Mouse (Mus musculus): ENCODE results near the gene Lrba. TPM values are rescaled to one million over a fixed set of nuclear protein-coding genes. Genes with fewer than 3 reads are reported as not detected.

The Lrba gene
- polyA plus RNA-seq, 1 experiment = 5.6 TPM

GRCm38 (mm10) chr3:86187736-86188389 lies 36.6 kb upstream of the Lrba start:
- Histone ChIP-seq H3K4me3 (no peak overlapping the region), H3K36me3 (ENCODE audit: control insufficient read depth, insufficient read depth) (no peaks in the 10 kb centered on the region), H3K4me2 (ENCODE audit: low read depth) (no peak overlapping the region), H3ac (ENCODE audit: control insufficient read depth, insufficient read length) (no peak overlapping the region), H3K27me3 (ENCODE audit: control insufficient read depth, insufficient read depth, insufficient read length) (no peaks in the 10 kb centered on the region), H3K79me2 (ENCODE audit: control insufficient read depth, insufficient read depth) (no peaks in the 10 kb centered on the region)
- TF ChIP-seq SRF (IDR thresholded peaks at IDR 0.05; ENCODE audit: control insufficient read depth, insufficient read length, low read depth) (no peak), POLR2AphosphoS2 (IDR thresholded peaks at IDR 0.05; ENCODE audit: insufficient read length, low read depth) (no peak), MAX (IDR thresholded peaks at IDR 0.05; ENCODE audit: low read depth) (no peak), POLR2A (IDR thresholded peaks at IDR 0.05; ENCODE audit: insufficient read length, low read depth) (no peak), MYOD1 (IDR thresholded peaks at IDR 0.05; ENCODE audit: control insufficient read depth in 1 of 3, insufficient read length in 2 of 3, low read depth in 2 of 3) (no peak), CEBPB (IDR thresholded peaks at IDR 0.05; ENCODE audit: insufficient read depth, poor library complexity, severe bottlenecking) (no peak), REST (IDR thresholded peaks at IDR 0.05; ENCODE audit: insufficient read depth, insufficient read length) (no peak), USF1 (IDR thresholded peaks at IDR 0.05; ENCODE audit: low read depth) (no peak), TCF12 (IDR thresholded peaks at IDR 0.05; ENCODE audit: insufficient read depth, poor library complexity, severe bottlenecking) (no peak), TCF3 (IDR thresholded peaks at IDR 0.05; ENCODE audit: insufficient read length, low read depth) (no peak), MYOG (IDR thresholded peaks at IDR 0.05; ENCODE audit: control insufficient read depth in 1 of 3, insufficient read depth in 1 of 3, insufficient read length in 2 of 3, low read depth in 2 of 3) (no peak)

DNA sequence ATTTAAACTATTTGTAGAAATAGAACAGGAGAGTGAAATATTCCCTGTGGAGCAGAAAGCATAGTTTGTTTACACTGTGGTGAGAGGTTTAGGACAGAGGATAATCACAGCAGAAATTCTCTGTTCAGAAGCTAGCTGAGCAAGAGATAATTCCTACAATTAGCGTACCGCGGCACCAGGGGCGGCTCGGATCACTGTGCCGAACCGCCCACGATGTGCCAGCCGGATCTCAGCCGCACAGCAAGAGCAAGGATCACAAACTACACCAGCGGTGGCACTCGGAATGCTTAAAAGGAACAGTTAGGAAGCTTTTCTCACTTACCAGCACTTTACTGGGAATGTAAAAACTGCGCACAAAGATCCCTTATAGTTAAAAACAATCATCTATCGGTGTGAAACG lies 28.5 kb upstream of the Lrba start:
- no peaks in the 10 kb centered on the region for H3K79me2 ChIP-seq (ENCODE audit: control insufficient read depth, insufficient read depth)
- no peak overlapping the region for H3K4me3 ChIP-seq
- H3ac ChIP-seq (ENCODE audit: control insufficient read depth, insufficient read length) = no peak overlapping the region
- H3K4me2 ChIP-seq (ENCODE audit: low read depth) = no peak overlapping the region
- H3K36me3 ChIP-seq (ENCODE audit: control insufficient read depth, insufficient read depth) = no peaks in the 10 kb centered on the region
- no peaks in the 10 kb centered on the region for H3K27me3 ChIP-seq (ENCODE audit: control insufficient read depth, insufficient read depth, insufficient read length)
- TF ChIP-seq MYOD1 (IDR thresholded peaks at IDR 0.05; ENCODE audit: control insufficient read depth in 1 of 3, insufficient read length in 2 of 3, low read depth in 2 of 3) (no peak), CEBPB (IDR thresholded peaks at IDR 0.05; ENCODE audit: insufficient read depth, poor library complexity, severe bottlenecking) (no peak), SRF (IDR thresholded peaks at IDR 0.05; ENCODE audit: control insufficient read depth, insufficient read length, low read depth) (no peak), E2F4 (IDR thresholded peaks at IDR 0.05; ENCODE audit: insufficient read depth) (no peak), TCF12 (IDR thresholded peaks at IDR 0.05; ENCODE audit: insufficient read depth, poor library complexity, severe bottlenecking) (no peak), MYOG (IDR thresholded peaks at IDR 0.05; ENCODE audit: control insufficient read depth in 1 of 3, insufficient read depth in 1 of 3, insufficient read length in 2 of 3, low read depth in 2 of 3) (no peak), USF1 (IDR thresholded peaks at IDR 0.05; ENCODE audit: low read depth) (no peak), MAX (IDR thresholded peaks at IDR 0.05; ENCODE audit: low read depth) (no peak), REST (IDR thresholded peaks at IDR 0.05; ENCODE audit: insufficient read depth, insufficient read length) (no peak), TCF3 (IDR thresholded peaks at IDR 0.05; ENCODE audit: insufficient read length, low read depth) (no peak), POLR2AphosphoS2 (IDR thresholded peaks at IDR 0.05; ENCODE audit: insufficient read length, low read depth) (no peak), POLR2A (IDR thresholded peaks at IDR 0.05; ENCODE audit: insufficient read length, low read depth) (no peak)

DNA sequence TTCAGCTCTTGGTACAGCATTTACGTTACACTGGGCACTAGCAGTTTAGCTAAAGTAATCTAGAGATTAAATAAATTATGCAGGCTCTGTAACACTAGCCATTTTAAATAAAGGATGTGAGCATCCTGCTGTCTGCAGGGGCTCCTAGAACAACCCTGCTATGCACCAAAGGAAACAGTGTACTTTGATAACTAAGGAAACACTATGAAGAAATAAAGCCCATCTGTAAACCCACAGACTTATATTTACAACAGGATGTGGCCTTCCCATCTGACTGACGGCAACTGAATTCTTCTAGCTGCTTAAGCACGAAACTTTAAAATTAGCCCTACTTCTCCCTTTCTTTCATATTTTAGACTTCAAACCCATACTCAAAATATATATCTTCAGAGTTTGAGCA lies 28.0 kb upstream of the Lrba start:
- Histone ChIP-seq H3K4me3 (no peak overlapping the region), H3K36me3 (ENCODE audit: control insufficient read depth, insufficient read depth) (no peaks in the 10 kb centered on the region), H3K79me2 (ENCODE audit: control insufficient read depth, insufficient read depth) (no peaks in the 10 kb centered on the region), H3K4me2 (ENCODE audit: low read depth) (no peak overlapping the region), H3K27me3 (ENCODE audit: control insufficient read depth, insufficient read depth, insufficient read length) (no peaks in the 10 kb centered on the region), H3ac (ENCODE audit: control insufficient read depth, insufficient read length) (no peak overlapping the region)
- no peak for TF ChIP-seq REST (IDR thresholded peaks at IDR 0.05; ENCODE audit: insufficient read depth, insufficient read length)
- no peak for TF ChIP-seq POLR2A (IDR thresholded peaks at IDR 0.05; ENCODE audit: insufficient read length, low read depth)
- no peak for TF ChIP-seq POLR2AphosphoS2 (IDR thresholded peaks at IDR 0.05; ENCODE audit: insufficient read length, low read depth)
- TF ChIP-seq E2F4 (IDR thresholded peaks at IDR 0.05; ENCODE audit: insufficient read depth) = no peak
- no peak for TF ChIP-seq TCF12 (IDR thresholded peaks at IDR 0.05; ENCODE audit: insufficient read depth, poor library complexity, severe bottlenecking)
- no peak for TF ChIP-seq CEBPB (IDR thresholded peaks at IDR 0.05; ENCODE audit: insufficient read depth, poor library complexity, severe bottlenecking)
- TF ChIP-seq MAX (IDR thresholded peaks at IDR 0.05; ENCODE audit: low read depth) = no peak
- TF ChIP-seq MYOD1 (IDR thresholded peaks at IDR 0.05; ENCODE audit: control insufficient read depth in 1 of 3, insufficient read length in 2 of 3, low read depth in 2 of 3) = no peak
- no peak for TF ChIP-seq SRF (IDR thresholded peaks at IDR 0.05; ENCODE audit: control insufficient read depth, insufficient read length, low read depth)
- no peak for TF ChIP-seq TCF3 (IDR thresholded peaks at IDR 0.05; ENCODE audit: insufficient read length, low read depth)
- TF ChIP-seq USF1 (IDR thresholded peaks at IDR 0.05; ENCODE audit: low read depth) = no peak
- no peak for TF ChIP-seq MYOG (IDR thresholded peaks at IDR 0.05; ENCODE audit: control insufficient read depth in 1 of 3, insufficient read depth in 1 of 3, insufficient read length in 2 of 3, low read depth in 2 of 3)

GRCm38 (mm10) chr3:86201645-86202175 lies 22.8 kb upstream of the Lrba start:
- H3K4me3 ChIP-seq = no peak overlapping the region
- no peaks in the 10 kb centered on the region for H3K36me3 ChIP-seq (ENCODE audit: control insufficient read depth, insufficient read depth)
- H3ac ChIP-seq (ENCODE audit: control insufficient read depth, insufficient read length) = no peak overlapping the region
- H3K79me2 ChIP-seq (ENCODE audit: control insufficient read depth, insufficient read depth) = no peaks in the 10 kb centered on the region
- no peak overlapping the region for H3K4me2 ChIP-seq (ENCODE audit: low read depth)
- TF ChIP-seq TCF3 (IDR thresholded peaks at IDR 0.05; ENCODE audit: insufficient read length, low read depth) (no peak), POLR2A (IDR thresholded peaks at IDR 0.05; ENCODE audit: insufficient read length, low read depth) (no peak), SRF (IDR thresholded peaks at IDR 0.05; ENCODE audit: control insufficient read depth, insufficient read length, low read depth) (no peak), USF1 (IDR thresholded peaks at IDR 0.05; ENCODE audit: low read depth) (no peak), E2F4 (IDR thresholded peaks at IDR 0.05; ENCODE audit: insufficient read depth) (no peak), MYOD1 (IDR thresholded peaks at IDR 0.05; ENCODE audit: control insufficient read depth in 1 of 3, insufficient read length in 2 of 3, low read depth in 2 of 3) (no peak), POLR2AphosphoS2 (IDR thresholded peaks at IDR 0.05; ENCODE audit: insufficient read length, low read depth) (no peak), TCF12 (IDR thresholded peaks at IDR 0.05; ENCODE audit: insufficient read depth, poor library complexity, severe bottlenecking) (no peak), CEBPB (IDR thresholded peaks at IDR 0.05; ENCODE audit: insufficient read depth, poor library complexity, severe bottlenecking) (no peak), MYOG (IDR thresholded peaks at IDR 0.05; ENCODE audit: control insufficient read depth in 1 of 3, insufficient read depth in 1 of 3, insufficient read length in 2 of 3, low read depth in 2 of 3) (no peak), MAX (IDR thresholded peaks at IDR 0.05; ENCODE audit: low read depth) (no peak), REST (IDR thresholded peaks at IDR 0.05; ENCODE audit: insufficient read depth, insufficient read length) (no peak)
- H3K27me3 ChIP-seq (ENCODE audit: control insufficient read depth, insufficient read depth, insufficient read length) = no peaks in the 10 kb centered on the region
